Mouse (Mus musculus) frontal cortex, adult 2 months (tissue): Measurements from ENCODE around the gene 4930404N11Rik. TPM values are rescaled to one million over a fixed set of nuclear protein-coding genes. Genes with fewer than 3 reads are reported as not detected.

Experiments used
- DNase-seq, 2 experiments: peaks; one replicate each; pipeline ENCODE4 v3.0.0; 2022; ENCODE audit warnings: low spot score in 1 of 2; ENCODE audit errors: extremely low spot score in 1 of 2
- polyA plus RNA-seq: library from polyadenylated mRNA; depleted of rRNA; stranded (reverse); fragments of >200 nt; gene quantifications from 2 replicates; pipeline ENCODE4 v1.2.3, GENCODE M21; 2012

The 4930404N11Rik gene
- polyA plus RNA-seq, 1 experiment, result 0.68 TPM

GRCm38 (mm10) chr10:81383802-81384604 lies 18.4 kb upstream of the 4930404N11Rik start, which contains the start of the genes Dohh and Gm48551:
Dohh (plus strand) TSS chr10:81384428.
Gm48551 (plus strand) TSS chr10:81384466.
- DNase-seq, result peak; percentile 97 to 100

- no peak for DNase-seq
Observed at GRCm38 (mm10) chr10:81382039-81382438, 16.4 kb upstream of the 4930404N11Rik start.

- no peak for DNase-seq
Observed at GRCm38 (mm10) chr10:81379809-81380378, 14.3 kb upstream of the 4930404N11Rik start.

- DNase-seq, result no peak
Observed at GRCm38 (mm10) chr10:81379183-81379553, 13.6 kb upstream of the 4930404N11Rik start.

- peak; percentile 100 for DNase-seq
Observed at GRCm38 (mm10) chr10:81378553-81379182, 13.1 kb upstream of the 4930404N11Rik start.

GRCm38 (mm10) chr10:81377793-81378552 lies 12.4 kb upstream of the 4930404N11Rik start, which contains the start of gene Fzr1:
Fzr1 (minus strand) TSS chr10:81378516.
- no peak for DNase-seq

GRCm38 (mm10) chr10:81377362-81377664 lies 11.7 kb upstream of the 4930404N11Rik start:
- no peak for DNase-seq

- no peak for DNase-seq
Observed at GRCm38 (mm10) chr10:81376561-81377361, 11.1 kb upstream of the 4930404N11Rik start.

GRCm38 (mm10) chr10:81375322-81375721 lies 9.7 kb upstream of the 4930404N11Rik start:
- DNase-seq, result no peak

GRCm38 (mm10) chr10:81367207-81367495 lies 1.5 kb upstream of the 4930404N11Rik start:
- no peak for DNase-seq

GRCm38 (mm10) chr10:81366477-81367206 lies 1.0 kb upstream of the 4930404N11Rik start:
- no peak for DNase-seq

- peak in 1 of 2 experiments; percentile 54 for DNase-seq
Observed at GRCm38 (mm10) chr10:81365073-81365472, 543 bp downstream of the 4930404N11Rik start.

- DNase-seq, result no peak
Observed at GRCm38 (mm10) chr10:81364666-81365065, 950 bp downstream of the 4930404N11Rik start.

- no peak for DNase-seq
Observed at GRCm38 (mm10) chr10:81363436-81364346, 1.9 kb downstream of the 4930404N11Rik start.

GRCm38 (mm10) chr10:81362336-81362949 lies 3.2 kb downstream of the 4930404N11Rik start:
- no peak for DNase-seq

GRCm38 (mm10) chr10:81360721-81361120 lies 4.9 kb downstream of the 4930404N11Rik start:
- no peak for DNase-seq

GRCm38 (mm10) chr10:81358841-81359240 lies 6.8 kb downstream of the 4930404N11Rik start:
- DNase-seq, result no peak

GRCm38 (mm10) chr10:81358209-81358608 lies 7.4 kb downstream of the 4930404N11Rik start:
- DNase-seq, result no peak
